Mouse (Mus musculus) hindbrain, embryonic 10.5 days (tissue): ENCODE results near the gene Tmem156. TPM values are rescaled to one million over a fixed set of nuclear protein-coding genes. Genes with fewer than 3 reads are reported as not detected.

Source experiments
- DNase-seq: peaks from one replicate; pipeline ENCODE4 v3.0.0-alpha.2; 2017; ENCODE audit warnings: low spot score
- H3K27ac ChIP-seq: fragments of 300-500 bp; sonication (generic); 2 replicates; pipeline ENCODE4 v1.5.1; 2016; ENCODE audit warnings: mild to moderate bottlenecking, moderate library complexity
- H3K27me3 ChIP-seq: fragments of 300-500 bp; sonication (generic); 2 replicates; pipeline ENCODE4 v1.6.1; 2016; ENCODE audit warnings: mild to moderate bottlenecking; ENCODE audit not compliant: poor library complexity, insufficient read depth, severe bottlenecking
- H3K36me3 ChIP-seq: fragments of 300-500 bp; sonication (generic); 2 replicates; pipeline ENCODE4 v1.6.1; 2016; ENCODE audit warnings: mild to moderate bottlenecking, moderate library complexity
- H3K4me1 ChIP-seq: fragments of 300-500 bp; sonication (generic); replicated peaks from 2 replicates; pipeline ENCODE4 v1.6.1; 2016; ENCODE audit warnings: mild to moderate bottlenecking
- H3K4me3 ChIP-seq: fragments of 300-500 bp; sonication (generic); 2 replicates; pipeline ENCODE4 v1.5.1; 2016; ENCODE audit warnings: mild to moderate bottlenecking, moderate library complexity
- H3K9me3 ChIP-seq: fragments of 300-500 bp; sonication (generic); 2 replicates; pipeline ENCODE4 v1.6.1; 2016; ENCODE audit warnings: mild to moderate bottlenecking, moderate library complexity
- WGBS: fragments of 180-500 bp; shearing (Covaris S2); methylation state at CpG from one replicate; pipeline ENCODE4 v1.1.7; 2016; 5-methylcytosine and 5-hydroxymethylcytosine counted together
- polyA plus RNA-seq: library from polyadenylated mRNA; unstranded; fragments of >200 nt; fragmentation: Nextera tagmentation; extraction: Ambion mirVana; gene quantifications from 2 replicates; pipeline ENCODE4 v1.2.1, GENCODE M21; 2016

Gene Tmem156
- polyA plus RNA-seq, 1 experiment from 2014 or later = not detected

DNA sequence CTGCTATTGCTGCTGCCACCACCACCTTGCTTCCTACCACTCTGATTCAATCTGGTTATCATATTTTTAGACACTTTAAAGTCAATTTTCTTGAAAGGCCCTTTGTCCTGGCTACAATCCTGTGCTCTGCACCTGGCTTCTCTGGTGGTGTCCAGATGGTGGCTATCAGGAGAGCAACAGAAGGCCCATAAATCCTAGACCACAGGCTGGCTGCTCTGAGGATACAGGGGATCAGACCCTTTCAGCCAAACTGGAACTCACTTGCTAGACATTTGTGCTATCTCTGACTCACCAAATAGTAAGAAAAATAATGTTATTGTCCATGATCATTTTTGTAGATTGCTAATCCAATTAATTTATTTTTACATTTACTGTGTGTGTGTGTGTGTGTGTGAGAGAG, 1.8 kb upstream of the Tmem156 start:
- Histone ChIP-seq H3K27ac (no peak overlapping the region), H3K4me1 (peaks cover 5% of the 10 kb centered on the region), H3K9me3 (no peaks in the 10 kb centered on the region), H3K27me3 (no peaks in the 10 kb centered on the region), H3K4me3 (no peak overlapping the region), H3K36me3 (no peaks in the 10 kb centered on the region)
- no peak for DNase-seq

DNA sequence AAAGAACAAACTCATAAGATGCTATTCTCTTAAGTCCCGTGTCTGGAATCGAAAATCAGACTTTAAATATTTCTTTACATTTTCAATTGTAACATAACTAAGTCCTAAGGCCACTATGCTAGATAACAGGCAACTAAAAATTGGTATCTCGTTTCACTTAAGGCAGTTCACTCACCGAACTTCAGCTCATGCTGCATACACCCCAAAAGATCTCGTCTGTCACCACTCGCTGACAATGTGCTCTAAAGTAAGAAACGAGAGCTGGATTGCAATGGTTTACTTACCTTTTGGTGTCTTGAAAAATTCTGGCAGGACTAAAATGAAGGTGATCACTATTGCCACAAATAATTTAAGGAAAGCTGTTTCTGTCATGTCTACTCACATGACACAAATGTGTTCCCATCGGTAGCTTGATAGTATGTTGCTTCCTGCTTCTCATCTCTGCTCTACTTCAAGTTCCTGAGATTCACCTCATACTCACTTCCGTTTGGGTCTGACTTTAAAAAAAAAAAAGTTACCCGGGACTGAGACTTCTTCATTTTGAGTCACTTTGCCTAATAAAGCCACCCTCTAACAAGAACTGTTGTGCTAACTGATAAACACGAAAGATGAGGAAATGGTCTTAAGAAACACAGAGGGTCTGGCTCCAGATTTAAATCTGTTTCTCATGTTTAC, 611 bp downstream of the Tmem156 start:
- no peak overlapping the region for H3K4me3 ChIP-seq
- H3K36me3 ChIP-seq = no peaks in the 10 kb centered on the region
- H3K27ac ChIP-seq = no peak overlapping the region
- no peaks in the 10 kb centered on the region for H3K27me3 ChIP-seq
- WGBS = 78% methylated on average over 11 of the region's 11 CpGs
- DNase-seq = no peak
- peaks cover 5% of the 10 kb centered on the region for H3K4me1 ChIP-seq
- no peaks in the 10 kb centered on the region for H3K9me3 ChIP-seq

DNA sequence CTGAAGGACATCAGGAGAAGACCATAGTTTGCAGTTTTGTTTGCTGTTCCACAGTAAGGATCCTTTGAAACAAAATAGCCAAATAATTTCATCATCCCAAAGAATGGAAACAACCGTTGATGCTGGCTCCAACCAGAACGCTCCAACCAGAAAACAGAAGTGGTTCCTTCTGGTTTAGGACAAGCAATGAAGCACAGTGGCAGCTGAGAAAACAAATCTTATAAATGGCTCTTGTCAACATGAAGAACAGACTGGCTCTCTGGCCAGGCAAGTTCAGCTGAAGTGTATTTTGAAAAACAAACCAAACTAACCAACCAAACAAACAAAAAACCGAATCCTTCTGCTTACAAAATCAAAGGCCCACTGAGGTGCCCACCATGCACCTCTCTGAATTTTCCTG, 2.2 kb downstream of the Tmem156 start:
- Histone ChIP-seq H3K27ac (no peak overlapping the region), H3K4me3 (no peak overlapping the region), H3K9me3 (no peaks in the 10 kb centered on the region), H3K36me3 (no peaks in the 10 kb centered on the region), H3K27me3 (no peaks in the 10 kb centered on the region), H3K4me1 (peaks cover 5% of the 10 kb centered on the region)
- DNase-seq = no peak
- 76% methylated on average over 3 of the region's 3 CpGs for WGBS

DNA sequence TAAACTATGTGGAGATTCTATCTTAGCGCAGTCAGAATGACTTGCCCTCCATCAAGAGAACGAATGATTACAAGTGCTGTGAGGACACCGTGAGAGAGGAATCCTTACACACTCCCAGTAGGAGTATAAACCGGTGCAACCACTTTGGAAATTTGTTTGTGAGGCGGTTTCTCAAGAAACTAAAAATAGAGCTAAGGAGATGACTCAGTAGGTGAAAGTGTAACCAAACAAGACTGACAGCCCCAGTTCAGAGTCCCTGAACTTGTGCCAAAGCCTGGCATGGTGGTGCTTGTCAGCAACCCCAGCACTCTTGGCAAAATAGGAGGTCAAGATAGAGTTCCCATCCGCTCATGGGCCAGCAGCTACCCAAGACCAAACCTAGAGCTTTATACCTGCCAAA, 5.4 kb downstream of the Tmem156 start:
- H3K4me3 ChIP-seq = no peak overlapping the region
- WGBS = 91% methylated on average over 6 of the region's 6 CpGs
- no peaks in the 10 kb centered on the region for H3K27me3 ChIP-seq
- no peak for DNase-seq
- no peak overlapping the region for H3K27ac ChIP-seq
- H3K4me1 ChIP-seq = no peaks in the 10 kb centered on the region
- H3K9me3 ChIP-seq = no peaks in the 10 kb centered on the region
- no peaks in the 10 kb centered on the region for H3K36me3 ChIP-seq

DNA sequence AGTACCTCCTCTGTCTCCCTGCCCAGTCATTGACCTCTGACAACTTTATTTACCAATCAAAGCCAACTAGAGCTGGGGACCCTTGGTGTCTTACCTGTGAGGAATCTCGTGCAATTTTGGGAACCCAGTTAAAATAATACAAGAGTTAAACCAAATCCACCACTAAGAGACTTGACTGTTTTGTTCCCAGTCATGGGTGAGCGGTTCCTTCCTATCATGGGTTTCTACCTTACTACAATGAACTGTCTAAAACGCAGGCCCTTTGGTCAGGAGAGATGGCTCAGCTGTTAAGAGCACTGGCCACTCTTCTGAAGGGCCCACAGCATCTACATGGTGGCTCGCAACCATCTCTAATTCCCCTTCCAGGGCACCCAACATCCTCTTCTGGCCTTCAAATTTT, 10.1 kb downstream of the Tmem156 start:
- H3K36me3 ChIP-seq = no peaks in the 10 kb centered on the region
- no peaks in the 10 kb centered on the region for H3K9me3 ChIP-seq
- WGBS = 80% methylated on average over 4 of the region's 4 CpGs
- H3K4me1 ChIP-seq = no peaks in the 10 kb centered on the region
- no peaks in the 10 kb centered on the region for H3K27me3 ChIP-seq
- no peak overlapping the region for H3K4me3 ChIP-seq
- H3K27ac ChIP-seq = no peak overlapping the region
- no peak for DNase-seq

DNA sequence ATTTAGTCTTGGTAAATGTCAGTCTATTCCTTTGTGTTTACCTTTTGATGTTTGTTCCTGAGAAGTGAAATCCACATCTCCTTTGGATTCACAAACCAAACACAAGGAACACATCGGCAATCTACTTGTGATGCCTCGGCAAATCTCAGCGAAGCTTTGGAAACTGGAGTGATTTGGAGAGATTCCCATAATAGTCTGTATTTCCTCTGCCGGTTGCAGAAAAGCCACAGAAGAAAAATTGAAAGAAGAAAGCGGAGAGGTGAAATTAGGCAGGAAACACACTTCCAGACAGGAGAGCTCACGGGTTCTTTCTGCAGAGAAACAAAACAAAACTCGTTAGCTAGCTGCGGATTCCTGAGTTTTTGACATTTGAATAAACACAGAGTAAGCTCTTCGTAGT, 12.1 kb downstream of the Tmem156 start:
- no peak overlapping the region for H3K4me3 ChIP-seq
- no peak for DNase-seq
- no peaks in the 10 kb centered on the region for H3K36me3 ChIP-seq
- H3K27ac ChIP-seq = no peak overlapping the region
- no peaks in the 10 kb centered on the region for H3K4me1 ChIP-seq
- no peaks in the 10 kb centered on the region for H3K9me3 ChIP-seq
- WGBS = 83% methylated on average over 9 of the region's 9 CpGs
- no peaks in the 10 kb centered on the region for H3K27me3 ChIP-seq

DNA sequence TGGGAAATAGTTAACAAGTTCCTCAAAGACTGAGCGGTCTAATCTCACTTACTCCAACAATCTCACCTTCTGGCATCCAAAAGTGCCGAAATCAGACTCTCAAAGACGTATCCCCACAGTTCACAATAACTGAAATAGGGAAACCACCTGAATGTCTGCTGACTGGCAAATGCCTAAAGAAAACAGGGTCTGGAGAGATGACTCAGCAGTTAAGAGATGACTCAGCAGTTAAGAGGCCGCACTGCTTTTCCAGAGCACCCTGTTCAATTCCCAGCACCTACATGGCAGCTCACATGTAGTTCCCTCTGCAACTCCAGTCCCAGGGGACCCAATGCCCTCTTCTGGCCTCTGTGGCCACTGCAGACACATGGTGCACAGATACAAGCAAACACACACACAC, 13.9 kb downstream of the Tmem156 start:
- H3K27me3 ChIP-seq = no peaks in the 10 kb centered on the region
- no peak for DNase-seq
- H3K4me3 ChIP-seq = no peak overlapping the region
- H3K27ac ChIP-seq = no peak overlapping the region
- no peaks in the 10 kb centered on the region for H3K36me3 ChIP-seq
- WGBS = 96% methylated on average over 4 of the region's 4 CpGs
- no peaks in the 10 kb centered on the region for H3K4me1 ChIP-seq
- H3K9me3 ChIP-seq = no peaks in the 10 kb centered on the region

DNA sequence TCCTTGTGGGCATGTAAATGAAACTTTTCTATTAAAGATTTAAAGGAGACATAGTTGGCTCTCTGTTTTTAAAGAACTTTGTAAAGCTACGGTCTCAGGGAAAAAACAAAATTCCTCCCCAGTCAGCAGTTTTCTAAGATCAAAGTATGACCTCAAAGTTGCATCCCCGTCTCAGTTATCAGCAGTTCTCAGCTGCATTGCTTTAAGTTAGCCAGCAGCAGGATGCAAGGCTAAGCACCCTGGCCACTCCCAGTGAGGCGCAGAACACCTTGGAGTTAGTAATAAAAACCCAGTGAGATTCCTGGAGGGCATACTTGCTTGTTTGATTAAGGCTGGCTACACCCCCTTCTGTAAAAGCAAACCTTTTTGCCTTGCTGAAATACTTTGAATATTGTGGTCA, 15.2 kb downstream of the Tmem156 start:
- no peaks in the 10 kb centered on the region for H3K36me3 ChIP-seq
- H3K27me3 ChIP-seq = no peaks in the 10 kb centered on the region
- 56% methylated on average over 3 of the region's 3 CpGs for WGBS
- H3K27ac ChIP-seq = no peak overlapping the region
- no peak for DNase-seq
- no peaks in the 10 kb centered on the region for H3K4me1 ChIP-seq
- H3K4me3 ChIP-seq = no peak overlapping the region
- H3K9me3 ChIP-seq = no peaks in the 10 kb centered on the region

DNA sequence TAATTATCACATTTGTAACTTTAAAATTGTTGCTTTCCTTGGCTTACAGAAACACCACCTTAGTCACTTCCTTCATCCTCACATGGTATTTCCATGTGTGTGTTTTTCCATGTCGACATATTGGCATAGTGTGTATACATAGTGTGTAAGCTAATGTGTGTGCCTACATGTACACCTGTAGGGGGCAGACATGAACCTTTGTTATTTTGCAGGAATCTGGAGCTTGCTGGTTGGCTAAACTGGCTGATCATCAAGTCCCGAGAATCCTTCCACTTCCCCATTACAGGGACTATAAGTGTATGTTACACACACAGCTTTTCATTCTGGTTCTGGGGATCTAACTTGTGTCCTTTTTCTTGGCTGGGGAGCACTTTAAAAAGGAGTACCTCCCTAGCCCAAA, 15.8 kb downstream of the Tmem156 start:
- Histone ChIP-seq H3K9me3 (no peaks in the 10 kb centered on the region), H3K27ac (no peak overlapping the region), H3K36me3 (no peaks in the 10 kb centered on the region), H3K27me3 (no peaks in the 10 kb centered on the region), H3K4me3 (no peak overlapping the region), H3K4me1 (no peaks in the 10 kb centered on the region)
- WGBS = 81% methylated on average over 2 of the region's 2 CpGs
- no peak for DNase-seq

DNA sequence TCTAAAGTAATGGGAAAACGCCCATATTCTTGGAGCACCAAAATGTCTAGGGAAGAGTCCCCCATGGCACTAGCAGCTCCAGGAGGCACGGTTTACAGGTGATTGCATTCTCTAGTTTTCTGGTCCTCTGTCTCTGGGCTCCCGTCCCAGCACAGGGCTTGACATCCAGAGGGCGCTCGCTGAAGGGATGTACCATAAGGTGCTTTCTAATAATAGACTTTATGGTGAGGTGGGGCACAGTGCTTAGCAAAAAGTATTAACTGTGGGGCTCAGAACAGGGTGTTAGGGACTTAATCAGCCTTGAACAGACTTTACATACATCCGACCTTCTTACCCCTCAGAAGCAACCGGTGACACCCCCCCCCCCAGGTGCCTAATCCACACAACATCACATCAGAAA, 17.2 kb downstream of the Tmem156 start:
- H3K9me3 ChIP-seq = no peaks in the 10 kb centered on the region
- H3K27ac ChIP-seq = no peak overlapping the region
- H3K36me3 ChIP-seq = no peaks in the 10 kb centered on the region
- no peak overlapping the region for H3K4me3 ChIP-seq
- H3K27me3 ChIP-seq = no peaks in the 10 kb centered on the region
- no peaks in the 10 kb centered on the region for H3K4me1 ChIP-seq
- 69% methylated on average over 7 of the region's 7 CpGs for WGBS
- DNase-seq = no peak

DNA sequence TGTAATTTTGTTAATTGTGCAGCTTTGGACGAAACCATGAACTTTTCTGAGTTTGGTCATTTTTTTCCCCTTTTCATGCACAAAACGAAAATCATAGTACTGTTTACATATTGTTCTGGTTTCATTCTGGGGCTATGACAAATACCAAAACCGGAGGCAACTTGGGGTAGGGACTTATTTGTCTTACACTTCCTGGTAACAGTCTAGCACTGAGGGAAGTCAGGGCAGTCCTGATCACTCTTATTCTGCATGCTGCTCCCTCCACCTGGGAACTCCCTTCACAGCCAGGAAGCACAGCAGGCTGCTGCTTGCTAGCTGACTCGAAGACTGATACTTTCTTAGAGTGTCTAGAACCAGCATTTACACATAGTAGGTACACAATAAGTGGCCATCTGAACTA, 18.7 kb downstream of the Tmem156 start:
- WGBS = 73% methylated on average over 4 of the region's 4 CpGs
- Histone ChIP-seq H3K27me3 (no peaks in the 10 kb centered on the region), H3K27ac (no peak overlapping the region), H3K4me1 (no peaks in the 10 kb centered on the region), H3K36me3 (no peaks in the 10 kb centered on the region), H3K4me3 (no peak overlapping the region), H3K9me3 (no peaks in the 10 kb centered on the region)
- DNase-seq = no peak

DNA sequence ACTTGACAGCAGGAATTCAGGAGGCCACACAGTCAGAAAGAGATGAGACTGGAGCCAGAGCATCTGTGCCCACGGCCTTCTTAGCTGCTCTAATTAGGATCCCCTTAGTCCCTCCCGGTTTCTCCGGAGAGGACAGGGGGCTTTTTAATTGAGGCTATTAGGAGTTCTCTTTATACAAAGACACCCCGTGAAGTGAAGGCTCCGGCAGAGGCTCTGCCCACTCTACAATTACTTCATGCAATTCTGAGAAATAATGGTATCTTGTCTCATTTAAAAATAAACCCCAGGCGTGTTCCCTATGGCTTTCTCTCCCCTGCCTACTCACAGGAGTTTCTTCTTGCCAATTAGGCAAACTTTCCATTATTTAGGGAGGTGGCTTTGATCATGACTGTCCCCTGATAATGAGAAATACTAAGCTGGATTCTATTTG, 20.2 kb downstream of the Tmem156 start:
- Histone ChIP-seq H3K27me3 (no peaks in the 10 kb centered on the region), H3K9me3 (no peaks in the 10 kb centered on the region), H3K36me3 (no peaks in the 10 kb centered on the region), H3K27ac (no peak overlapping the region), H3K4me1 (no peaks in the 10 kb centered on the region), H3K4me3 (no peak overlapping the region)
- no peak for DNase-seq
- 35% methylated on average over 6 of the region's 6 CpGs for WGBS

DNA sequence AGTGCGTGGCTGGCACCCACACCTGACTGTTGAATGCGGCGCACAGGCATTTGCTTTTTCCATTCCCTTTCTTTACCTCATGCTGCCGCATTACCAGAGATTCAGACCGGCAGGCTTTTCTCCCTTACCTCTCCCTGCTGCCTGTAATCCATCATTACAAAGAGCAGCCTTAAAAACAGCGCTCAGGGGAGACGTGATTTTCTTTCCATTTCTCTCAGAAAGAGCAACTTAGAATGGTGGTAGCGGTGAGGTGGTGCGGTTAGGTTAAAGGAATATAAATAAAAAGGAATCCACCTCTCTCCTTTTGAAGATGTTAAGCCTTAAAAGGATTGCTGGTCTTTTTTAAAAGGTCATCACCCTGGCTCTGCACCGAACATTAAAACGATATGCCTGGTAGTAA, 22.1 kb downstream of the Tmem156 start:
- no peaks in the 10 kb centered on the region for H3K9me3 ChIP-seq
- H3K27me3 ChIP-seq = no peaks in the 10 kb centered on the region
- 79% methylated on average over 11 of the region's 11 CpGs for WGBS
- DNase-seq = no peak
- no peaks in the 10 kb centered on the region for H3K4me1 ChIP-seq
- no peak overlapping the region for H3K27ac ChIP-seq
- no peak overlapping the region for H3K4me3 ChIP-seq
- no peaks in the 10 kb centered on the region for H3K36me3 ChIP-seq

DNA sequence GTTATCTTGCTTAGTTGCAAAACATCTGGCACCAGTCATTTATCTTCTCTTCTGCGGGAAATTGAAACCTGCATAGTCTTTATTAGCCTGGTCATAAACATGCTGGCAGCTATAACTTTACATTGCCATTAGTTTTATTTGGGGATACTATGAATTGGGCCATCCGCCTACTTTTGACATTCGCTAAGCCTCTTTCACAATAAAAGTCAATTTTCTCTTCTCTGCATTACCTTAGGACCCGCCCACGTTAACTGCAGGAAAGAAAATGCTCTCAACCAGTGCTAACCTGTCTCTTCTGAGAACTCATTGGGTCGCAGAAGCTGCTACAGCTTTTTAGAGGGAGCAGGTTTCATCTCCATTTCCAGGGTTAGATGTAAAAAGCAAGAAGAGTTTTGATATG, 23.8 kb downstream of the Tmem156 start:
- H3K36me3 ChIP-seq = no peaks in the 10 kb centered on the region
- no peak overlapping the region for H3K4me3 ChIP-seq
- H3K27me3 ChIP-seq = no peaks in the 10 kb centered on the region
- WGBS = 89% methylated on average over 6 of the region's 6 CpGs
- H3K27ac ChIP-seq = no peak overlapping the region
- no peaks in the 10 kb centered on the region for H3K4me1 ChIP-seq
- DNase-seq = no peak
- H3K9me3 ChIP-seq = no peaks in the 10 kb centered on the region
